Mouse (Mus musculus): Measurements from ENCODE around the gene Serpina3f. TPM values are rescaled to one million over a fixed set of nuclear protein-coding genes. Genes with fewer than 3 reads are reported as not detected.
"Not testable (repeated sequence)": the region's sequence is repeated elsewhere in the genome, so short reads cannot be mapped to it uniquely, and the experiment has no call there.

The Serpina3f gene
- polyA plus RNA-seq, 1 experiment from 2014 or later: 0.44 TPM

DNA sequence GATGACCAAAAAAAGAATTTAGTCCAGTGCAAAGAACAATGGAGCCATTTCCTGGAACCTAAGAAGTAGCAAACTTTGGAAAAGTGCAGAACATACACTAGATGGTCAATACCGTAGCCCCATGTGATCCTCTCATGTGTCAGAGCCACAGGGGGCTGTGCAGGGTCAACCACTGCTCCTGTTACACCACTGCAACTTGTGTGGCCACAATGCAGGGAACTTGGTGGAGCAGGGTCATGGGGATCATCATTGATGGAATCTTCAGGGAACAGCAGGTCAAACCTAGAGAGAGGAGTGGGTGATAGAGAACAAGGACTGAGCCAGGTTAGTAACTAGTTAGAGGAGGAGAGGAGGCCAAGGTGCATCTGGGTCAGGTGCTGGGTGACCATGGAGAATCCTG lies 7.3 kb downstream of the Serpina3f start:
- H3K9ac ChIP-seq: no peak overlapping the region
- H3K4me1 ChIP-seq (replicated peaks): no peaks in the 10 kb centered on the region
- no peak overlapping the region for H3K27ac ChIP-seq
- H3K4me3 ChIP-seq (replicated peaks): no peak overlapping the region
- H3K27me3 ChIP-seq (replicated peaks): no peaks in the 10 kb centered on the region
- ATAC-seq: no peak
- WGBS: 86% methylated on average over 1 of the region's 1 CpGs
- H3K9me3 ChIP-seq: no peaks in the 10 kb centered on the region
- H3K4me2 ChIP-seq (replicated peaks): no peak overlapping the region
- H3K36me3 ChIP-seq: no peaks in the 10 kb centered on the region

DNA sequence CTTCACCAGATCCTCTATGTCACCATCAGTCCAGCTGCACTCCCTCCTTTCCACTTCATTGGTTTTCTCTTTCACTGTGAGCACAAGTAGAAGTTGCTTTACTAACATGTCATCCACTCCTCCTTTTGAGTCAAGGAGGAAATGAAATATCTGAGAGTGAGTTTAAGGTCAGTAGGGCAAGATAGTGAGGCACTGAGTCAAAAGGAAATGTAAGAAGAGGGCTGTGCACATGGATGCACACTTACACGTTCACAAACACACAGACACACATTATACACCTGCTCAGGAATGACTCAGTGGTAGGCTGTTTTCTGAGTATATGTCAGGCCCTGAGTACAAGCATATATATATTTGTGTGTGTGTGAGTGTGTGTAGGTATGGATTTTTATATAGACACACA lies 9.3 kb downstream of the Serpina3f start:
- Histone ChIP-seq H3K9ac (no peak overlapping the region), H3K27ac (no peak overlapping the region), H3K4me3 (replicated peaks) (no peak overlapping the region), H3K4me2 (replicated peaks) (no peak overlapping the region), H3K9me3 (no peaks in the 10 kb centered on the region), H3K27me3 (replicated peaks) (no peaks in the 10 kb centered on the region), H3K36me3 (no peaks in the 10 kb centered on the region), H3K4me1 (replicated peaks) (no peaks in the 10 kb centered on the region)
- ATAC-seq: no peak
- 49% methylated on average over 1 of the region's 1 CpGs for WGBS

- no peak for ATAC-seq
- 63% methylated on average over 7 of the region's 7 CpGs for WGBS
Observed at GRCm38 (mm10) chr12:104224598-104225300, 10.4 kb downstream of the Serpina3f start.

GRCm38 (mm10) chr12:104230762-104231161 lies 16.4 kb downstream of the Serpina3f start:
- Histone ChIP-seq H3K4me2 (replicated peaks) (no peak overlapping the region), H3K9me3 (no peaks in the 10 kb centered on the region), H3K4me3 (replicated peaks) (no peak overlapping the region), H3K9ac (no peak overlapping the region), H3K27me3 (replicated peaks) (no peaks in the 10 kb centered on the region), H3K27ac (no peak overlapping the region), H3K36me3 (no peaks in the 10 kb centered on the region), H3K4me1 (replicated peaks) (no peaks in the 10 kb centered on the region)
- ATAC-seq: no peak
- WGBS: 72% methylated on average over 2 of the region's 2 CpGs

More at GRCm38 (mm10) chr12:104224598-104225300, 10.4 kb downstream of the Serpina3f start:
- H3K27me3 ChIP-seq (replicated peaks): no peaks in the 10 kb centered on the region
- no peak overlapping the region for H3K27ac ChIP-seq
- H3K9me3 ChIP-seq: no peaks in the 10 kb centered on the region
- no peaks in the 10 kb centered on the region for H3K36me3 ChIP-seq
- no peak overlapping the region for H3K9ac ChIP-seq
- no peaks in the 10 kb centered on the region for H3K4me1 ChIP-seq (replicated peaks)
- no peak overlapping the region for H3K4me2 ChIP-seq (replicated peaks)
- no peak overlapping the region for H3K4me3 ChIP-seq (replicated peaks)

DNA sequence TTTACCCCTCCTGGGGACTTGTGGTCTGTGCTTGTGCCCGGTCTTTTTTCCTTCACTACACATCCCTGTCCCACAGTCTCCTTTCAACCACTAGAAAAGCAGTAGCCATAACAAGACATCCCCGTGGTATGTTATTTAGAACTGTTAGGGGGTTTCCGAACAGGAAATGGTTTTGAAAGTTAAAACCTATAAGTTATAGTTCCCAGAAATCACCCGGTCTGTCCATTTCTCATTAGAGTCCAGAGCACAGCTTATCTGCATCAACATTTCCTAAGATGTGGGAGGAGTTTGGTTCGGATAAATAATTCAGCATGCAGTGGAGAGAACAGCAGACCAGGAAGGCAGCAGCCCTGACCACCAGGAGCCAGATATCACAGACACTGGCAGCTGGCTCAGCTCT lies 21.6 kb downstream of the Serpina3f start, which contains the start of gene Serpina3g:
TSS of gene Serpina3g (plus strand) at position 331 of the 400 bp plus-strand sequence.
- Histone ChIP-seq H3K27ac (no peak within 1 kb of the TSS), H3K9me3 (no peaks in the 10 kb centered on the region), H3K27me3 (replicated peaks) (no peaks in the 10 kb centered on the region), H3K4me2 (replicated peaks) (no peak within 1 kb of the TSS), H3K36me3 (no peaks in the 10 kb centered on the region), H3K9ac (no peak within 1 kb of the TSS), H3K4me3 (replicated peaks) (no peak within 1 kb of the TSS), H3K4me1 (replicated peaks) (no peaks in the 10 kb centered on the region)
- no peak for ATAC-seq
- 35% methylated on average over 5 of the region's 5 CpGs for WGBS

DNA sequence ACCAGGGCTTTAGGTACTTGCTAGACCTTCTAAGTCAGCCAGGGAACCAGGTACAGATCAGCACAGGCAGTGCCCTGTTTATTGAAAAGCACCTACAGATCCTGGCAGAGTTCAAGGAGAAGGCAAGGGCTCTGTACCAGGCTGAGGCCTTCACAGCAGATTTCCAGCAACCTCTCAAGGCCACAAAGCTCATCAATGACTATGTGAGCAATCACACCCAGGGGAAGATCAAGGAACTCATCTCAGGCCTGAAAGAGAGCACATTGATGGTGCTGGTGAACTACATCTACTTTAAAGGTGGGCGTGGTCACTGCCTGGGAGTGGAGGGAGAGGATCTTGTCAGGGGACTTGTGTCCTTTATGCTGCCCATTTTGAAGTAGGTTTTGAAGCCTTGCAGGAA lies 23.7 kb downstream of the Serpina3f start:
- WGBS: 85% methylated on average over 1 of the region's 1 CpGs
- ATAC-seq, H3K36me3 ChIP-seq: not testable (repeated sequence)

GRCm38 (mm10) chr12:104243307-104243706 lies 29.0 kb downstream of the Serpina3f start:
- H3K27ac ChIP-seq: no peak overlapping the region
- ATAC-seq: no peak
- no peaks in the 10 kb centered on the region for H3K9me3 ChIP-seq
- H3K36me3 ChIP-seq: no peaks in the 10 kb centered on the region
- H3K4me2 ChIP-seq (replicated peaks): no peak overlapping the region
- no peaks in the 10 kb centered on the region for H3K4me1 ChIP-seq (replicated peaks)
- H3K9ac ChIP-seq: no peak overlapping the region
- H3K27me3 ChIP-seq (replicated peaks): no peaks in the 10 kb centered on the region
- no peak overlapping the region for H3K4me3 ChIP-seq (replicated peaks)

More for the DNA sequence above, 23.7 kb downstream of the Serpina3f start:
- H3K9me3 ChIP-seq; H3K4me1 ChIP-seq (replicated peaks); H3K4me2 ChIP-seq (replicated peaks); H3K9ac ChIP-seq; H3K27me3 ChIP-seq (replicated peaks); H3K4me3 ChIP-seq (replicated peaks); H3K27ac ChIP-seq: not testable (repeated sequence)

DNA sequence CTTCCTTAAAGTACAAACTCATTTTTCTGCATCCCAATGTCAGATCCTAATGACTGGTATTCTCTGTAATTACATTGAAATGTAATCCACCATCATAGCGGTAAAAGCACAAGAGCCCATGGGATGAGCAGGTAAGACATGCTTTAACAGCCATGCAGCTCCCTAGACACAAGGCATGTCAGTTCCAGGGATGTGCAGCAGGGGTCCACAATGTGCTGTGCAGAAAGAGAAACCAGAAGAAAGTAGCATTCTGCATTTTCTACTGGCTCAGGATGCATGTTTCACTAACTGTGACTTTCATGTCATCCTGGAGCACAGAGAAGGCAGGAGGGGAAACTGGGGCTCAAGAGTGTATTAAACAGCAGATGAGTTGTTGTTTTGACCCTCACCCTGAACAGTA lies 30.7 kb downstream of the Serpina3f start:
- H3K27ac ChIP-seq: no peak overlapping the region
- H3K4me3 ChIP-seq (replicated peaks): no peak overlapping the region
- H3K4me1 ChIP-seq (replicated peaks): no peaks in the 10 kb centered on the region
- H3K27me3 ChIP-seq (replicated peaks): no peaks in the 10 kb centered on the region
- no peaks in the 10 kb centered on the region for H3K9me3 ChIP-seq
- H3K36me3 ChIP-seq: no peaks in the 10 kb centered on the region
- no peak overlapping the region for H3K4me2 ChIP-seq (replicated peaks)
- WGBS: 80% methylated on average over 1 of the region's 1 CpGs
- ATAC-seq: no peak
- no peak overlapping the region for H3K9ac ChIP-seq

DNA sequence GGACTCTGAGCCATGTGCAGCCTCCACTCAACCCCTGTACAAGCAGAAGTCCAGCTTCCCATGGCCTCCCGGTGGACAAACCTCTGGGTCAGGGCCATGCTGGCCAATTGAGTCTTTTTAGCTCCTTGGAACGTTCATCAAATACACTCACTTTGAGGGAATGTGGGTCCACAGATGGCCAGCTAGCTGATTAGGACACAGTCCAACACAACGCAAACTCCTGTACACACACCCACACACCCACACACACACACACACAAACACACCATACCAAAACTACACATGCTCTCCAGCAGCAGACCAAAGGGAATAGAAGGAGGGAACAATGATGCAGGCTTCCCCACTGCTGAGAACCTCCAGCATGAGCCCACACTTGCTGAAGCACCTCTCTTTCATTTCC lies 31.3 kb downstream of the Serpina3f start:
- H3K9ac ChIP-seq: no peak overlapping the region
- ATAC-seq: no peak
- H3K36me3 ChIP-seq: no peaks in the 10 kb centered on the region
- H3K27me3 ChIP-seq (replicated peaks): no peaks in the 10 kb centered on the region
- H3K9me3 ChIP-seq: no peaks in the 10 kb centered on the region
- no peaks in the 10 kb centered on the region for H3K4me1 ChIP-seq (replicated peaks)
- H3K4me3 ChIP-seq (replicated peaks): no peak overlapping the region
- no peak overlapping the region for H3K4me2 ChIP-seq (replicated peaks)
- whole genome bisulfite sequencing: 66% methylated on average over 3 of the region's 3 CpGs
- no peak overlapping the region for H3K27ac ChIP-seq

DNA sequence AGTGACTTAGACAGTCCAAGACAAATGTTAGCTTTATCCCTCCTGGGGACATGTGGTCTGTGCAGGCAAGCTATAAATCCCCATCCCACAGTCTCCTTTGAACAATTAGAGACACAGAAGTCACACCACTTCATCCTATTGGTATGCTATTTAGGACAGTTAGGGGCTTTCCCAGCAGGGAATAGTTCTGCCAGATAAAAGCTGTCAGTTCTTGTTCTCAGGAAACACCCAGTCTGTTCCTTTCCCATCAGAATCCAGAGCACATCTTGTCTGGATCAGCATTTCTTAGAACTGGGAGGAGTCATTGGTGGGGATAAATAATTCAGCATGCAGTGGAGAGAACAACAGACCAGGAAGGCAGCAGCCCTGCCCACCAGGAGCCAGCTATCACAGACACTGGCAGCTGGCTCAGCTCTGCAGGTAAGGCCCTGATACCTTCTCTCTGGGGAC lies 33.2 kb downstream of the Serpina3f start:
- no peaks in the 10 kb centered on the region for H3K36me3 ChIP-seq

DNA sequence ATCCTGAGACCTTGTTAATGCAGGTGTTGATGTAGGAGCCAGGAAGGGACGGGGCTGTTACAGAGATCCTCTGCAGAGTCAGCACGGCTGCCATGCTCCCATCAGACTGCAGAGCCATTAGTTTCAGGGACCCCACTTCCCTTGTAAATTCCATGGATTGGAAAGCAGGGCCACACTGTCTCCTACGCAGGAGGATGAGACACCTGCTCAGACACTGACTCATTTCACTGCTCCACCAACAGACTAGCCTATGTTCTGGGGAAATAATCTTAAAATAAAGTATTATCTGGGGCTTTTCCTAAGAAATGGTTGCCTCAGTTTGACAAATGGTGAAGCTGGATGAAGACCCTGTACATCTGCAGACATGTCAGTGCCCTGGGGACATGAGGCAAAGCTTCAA lies 33.9 kb downstream of the Serpina3f start:
- Histone ChIP-seq H3K9ac (no peak overlapping the region), H3K27me3 (replicated peaks) (no peaks in the 10 kb centered on the region), H3K4me3 (replicated peaks) (no peak overlapping the region), H3K27ac (no peak overlapping the region), H3K4me1 (replicated peaks) (no peaks in the 10 kb centered on the region), H3K9me3 (no peaks in the 10 kb centered on the region), H3K36me3 (no peaks in the 10 kb centered on the region), H3K4me2 (replicated peaks) (no peak overlapping the region)
- WGBS: 78% methylated on average over 3 of the region's 3 CpGs
- ATAC-seq: no peak

More for the DNA sequence above, 33.2 kb downstream of the Serpina3f start:
- no peak overlapping the region for H3K4me2 ChIP-seq (replicated peaks)
- H3K4me3 ChIP-seq (replicated peaks): no peak overlapping the region
- no peaks in the 10 kb centered on the region for H3K9me3 ChIP-seq
- H3K27ac ChIP-seq: no peak overlapping the region
- H3K9ac ChIP-seq: no peak overlapping the region
- no peak for ATAC-seq
- H3K4me1 ChIP-seq (replicated peaks): no peaks in the 10 kb centered on the region
- no peaks in the 10 kb centered on the region for H3K27me3 ChIP-seq (replicated peaks)

- Histone ChIP-seq H3K27ac (no peak overlapping the region), H3K36me3 (no peaks in the 10 kb centered on the region), H3K4me1 (replicated peaks) (no peaks in the 10 kb centered on the region), H3K9me3 (no peaks in the 10 kb centered on the region), H3K9ac (no peak overlapping the region), H3K27me3 (replicated peaks) (no peaks in the 10 kb centered on the region), H3K4me2 (replicated peaks) (no peak overlapping the region), H3K4me3 (replicated peaks) (no peak overlapping the region)
- no peak for ATAC-seq
- 47% methylated on average over 3 of the region's 3 CpGs for WGBS
Observed at GRCm38 (mm10) chr12:104261041-104261440, 46.7 kb downstream of the Serpina3f start.

DNA sequence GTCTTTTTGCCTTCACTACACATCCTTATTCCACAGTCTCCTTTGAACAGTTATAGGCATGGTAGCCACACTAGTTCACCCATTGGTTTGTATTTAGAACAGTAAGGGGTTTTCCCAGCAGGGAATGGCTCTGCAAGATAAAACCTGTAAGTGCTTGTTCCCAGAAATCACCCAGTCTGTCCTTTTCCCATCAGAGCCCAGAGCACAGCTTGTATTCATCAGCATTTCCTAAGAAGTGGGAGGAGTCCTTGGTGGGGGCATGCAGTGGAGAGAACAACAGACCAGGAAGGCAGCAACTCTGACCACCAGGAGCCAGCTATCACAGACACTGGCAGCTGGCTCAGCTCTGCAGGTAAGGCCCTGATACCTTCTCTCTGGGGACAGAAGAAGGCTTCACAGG lies 48.5 kb downstream of the Serpina3f start, which contains the start of gene Serpina3i:
TSS of gene Serpina3i (plus strand) at position 260 of the 400 bp plus-strand sequence.
- Histone ChIP-seq H3K36me3 (no peaks in the 10 kb centered on the region), H3K27me3 (replicated peaks) (no peaks in the 10 kb centered on the region), H3K9me3 (no peaks in the 10 kb centered on the region), H3K27ac (no peak within 1 kb of the TSS), H3K9ac (no peak within 1 kb of the TSS), H3K4me2 (replicated peaks) (no peak within 1 kb of the TSS), H3K4me3 (replicated peaks) (no peak within 1 kb of the TSS), H3K4me1 (replicated peaks) (no peaks in the 10 kb centered on the region)
- ATAC-seq: no peak
